Comparison of ENCODE assay signal across 8 mouse cellular contexts in the genomic region with DNA sequence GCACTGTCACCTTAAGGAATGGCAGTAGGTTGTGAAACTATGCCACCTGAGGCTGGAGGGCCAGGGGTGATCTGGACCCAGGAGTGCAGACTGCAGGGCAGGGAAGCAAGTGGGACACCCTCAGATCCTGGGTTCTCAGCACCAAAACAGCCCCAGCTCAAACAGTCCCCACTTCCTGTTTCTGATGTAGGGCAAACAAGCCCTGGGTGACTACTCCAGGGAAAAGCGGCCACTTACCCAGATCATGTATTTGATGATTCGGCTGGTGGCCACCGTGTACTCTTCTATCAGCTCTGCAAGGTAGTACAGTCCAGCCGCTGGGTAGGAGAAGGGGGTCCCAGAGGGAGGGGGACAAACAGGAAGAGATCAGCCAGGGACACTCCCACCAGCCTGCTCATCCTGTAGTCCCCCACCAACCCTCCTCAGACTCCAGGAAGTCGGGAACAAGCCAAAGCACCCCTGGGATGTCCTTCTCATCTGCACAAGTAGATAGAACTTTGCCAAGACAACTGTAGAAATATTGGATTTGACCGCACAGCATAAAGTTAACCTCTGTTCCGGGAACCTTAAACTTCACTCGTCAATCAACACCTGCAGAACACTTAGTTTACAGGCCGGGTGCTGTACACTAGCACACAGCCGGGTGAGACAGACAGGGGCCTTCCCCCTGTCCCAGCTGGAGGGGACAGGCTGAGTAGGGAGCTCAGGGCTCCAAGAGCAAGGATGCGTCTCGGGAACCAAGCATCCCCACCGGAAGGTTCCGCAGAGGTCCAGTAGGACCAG. TPM values are rescaled to one million over a fixed set of nuclear protein-coding genes. Genes with fewer than 3 reads are reported as not detected.
DNase-seq lines count a peak whose midpoint lies in the region; ATAC-seq lines count a peak whose summit lies in the region.

No protein-coding gene starts in this region.

- peak overlapping the region; percentile 94 for H3K4me3 ChIP-seq in heart, embryonic 13.5 days
- H3K4me3 ChIP-seq in limb, embryonic 15.5 days = peak overlapping the region; percentile 93
- H3K4me3 ChIP-seq in neural tube, embryonic 13.5 days = peak overlapping the region; percentile 82

- H3K9me3 ChIP-seq in heart, embryonic 13.5 days = no peaks in the 10 kb centered on the region
- H3K9me3 ChIP-seq in limb, embryonic 15.5 days = no peaks in the 10 kb centered on the region
- H3K9me3 ChIP-seq in neural tube, embryonic 13.5 days = no peaks in the 10 kb centered on the region

- 0 out of 2 replicates have a peak, but pooled peaks cover 2% of the 10 kb centered on the region for H3K27me3 ChIP-seq in heart, embryonic 13.5 days (replicated peaks)
- no peaks in the 10 kb centered on the region for H3K27me3 ChIP-seq in limb, embryonic 15.5 days
- no peaks in the 10 kb centered on the region for H3K27me3 ChIP-seq in neural tube, embryonic 13.5 days

- H3K4me2 ChIP-seq in heart, embryonic 13.5 days = peak overlapping the region; percentile 93
- H3K4me2 ChIP-seq in limb, embryonic 15.5 days = peak overlapping the region; percentile 78
- peak overlapping the region; percentile 86 for H3K4me2 ChIP-seq in neural tube, embryonic 13.5 days

- ATAC-seq in heart, embryonic 13.5 days (ENCODE audit: extremely low read depth, insufficient number of reproducible peaks, low FRiP score, low TSS enrichment) = no peak
- ATAC-seq in limb, embryonic 15.5 days (ENCODE audit: insufficient number of reproducible peaks, low FRiP score, low TSS enrichment, low read depth) = no peak
- ATAC-seq in neural tube, embryonic 13.5 days (ENCODE audit: low read depth) = peak; percentile 67

- WGBS in heart, embryonic 13.5 days = under 1% methylated on average over 14 of the region's 14 CpGs
- 4% methylated on average over 14 of the region's 14 CpGs for WGBS in limb, embryonic 15.5 days
- WGBS in neural tube, embryonic 13.5 days = 2% methylated on average over 14 of the region's 14 CpGs

- H3K9ac ChIP-seq in heart, embryonic 13.5 days = peak overlapping the region; percentile 97
- peak overlapping the region; percentile 96 for H3K9ac ChIP-seq in limb, embryonic 15.5 days
- H3K9ac ChIP-seq in neural tube, embryonic 13.5 days = peak overlapping the region; percentile 95

- peak overlapping the region; percentile 90 for H3K27ac ChIP-seq in heart, embryonic 13.5 days (replicated peaks)
- peak overlapping the region; percentile 89 for H3K27ac ChIP-seq in limb, embryonic 15.5 days
- H3K27ac ChIP-seq in neural tube, embryonic 13.5 days (replicated peaks) = peak overlapping the region; percentile 90

- H3K36me3 ChIP-seq in heart, embryonic 13.5 days = peaks cover 38% of the 10 kb centered on the region
- peaks cover 30% of the 10 kb centered on the region for H3K36me3 ChIP-seq in limb, embryonic 15.5 days
- H3K36me3 ChIP-seq in neural tube, embryonic 13.5 days = peaks cover 28% of the 10 kb centered on the region

- DNase-seq in retina, postnatal 1 day = peak; percentile 40
- no peak for DNase-seq in retina, embryonic 14.5 days (ENCODE audit: low spot score)
- peak; percentile 46 to 48 for DNase-seq in cerebellum, postnatal 10 days
- no peak for DNase-seq in urinary bladder, postnatal 25 days (ENCODE audit: low spot score)
- no peak for DNase-seq in adrenal gland, adult 18-20 months (ENCODE audit: low spot score in 2 of 2)

- H3K4me1 ChIP-seq in heart, embryonic 13.5 days = peaks cover 17% of the 10 kb centered on the region
- H3K4me1 ChIP-seq in limb, embryonic 15.5 days = peaks cover 16% of the 10 kb centered on the region
- H3K4me1 ChIP-seq in neural tube, embryonic 13.5 days (replicated peaks) = peaks cover 30% of the 10 kb centered on the region

RNA-seq across cellular contexts. Expression of a gene that starts 0.6 kb away (rescaled TPM):
- polyA plus RNA-seq in heart, embryonic 13.5 days (2015; fragmentation: Nextera tagmentation; extraction: Ambion mirVana) = 60.4 and 72.9 TPM in 2 replicates
- 89.0 and 90.3 TPM in 2 replicates for polyA plus RNA-seq in limb, embryonic 15.5 days (2015; fragmentation: Nextera tagmentation; extraction: Ambion mirVana)
- polyA plus RNA-seq in neural tube, embryonic 13.5 days (2015; fragmentation: Nextera tagmentation; extraction: Ambion mirVana) = 66.4 and 66.7 TPM in 2 replicates
- 100 to 1,000 TPM; 171 to 183 TPM for total RNA-seq in adrenal gland, adult 18-20 months (2021)

RNA-seq across cellular contexts. Expression of a gene that starts 12.5 kb away (rescaled TPM):
- not detected in 2 replicates for polyA plus RNA-seq in heart, embryonic 13.5 days (2015; fragmentation: Nextera tagmentation; extraction: Ambion mirVana)
- polyA plus RNA-seq in limb, embryonic 15.5 days (2015; fragmentation: Nextera tagmentation; extraction: Ambion mirVana) = 0.10 and 0.12 TPM in 2 replicates
- not detected in 2 replicates for polyA plus RNA-seq in neural tube, embryonic 13.5 days (2015; fragmentation: Nextera tagmentation; extraction: Ambion mirVana)
- total RNA-seq in adrenal gland, adult 18-20 months (2021) = under 1 TPM in 1 of 2 experiments, not detected in 1; 0.16 TPM

RNA-seq across cellular contexts. Expression of a gene that starts 19.8 kb away (rescaled TPM):
- polyA plus RNA-seq in heart, embryonic 13.5 days (2015; fragmentation: Nextera tagmentation; extraction: Ambion mirVana) = 55.4 and 57.6 TPM in 2 replicates
- 72.1 and 73.1 TPM in 2 replicates for polyA plus RNA-seq in limb, embryonic 15.5 days (2015; fragmentation: Nextera tagmentation; extraction: Ambion mirVana)
- 86.3 and 91.3 TPM in 2 replicates for polyA plus RNA-seq in neural tube, embryonic 13.5 days (2015; fragmentation: Nextera tagmentation; extraction: Ambion mirVana)
- total RNA-seq in adrenal gland, adult 18-20 months (2021) = 10 to 100 TPM; 41.0 to 51.8 TPM

RNA-seq across cellular contexts. Expression of a gene that starts 32.2 kb away (rescaled TPM):
- not detected in 2 replicates for polyA plus RNA-seq in heart, embryonic 13.5 days (2015; fragmentation: Nextera tagmentation; extraction: Ambion mirVana)
- polyA plus RNA-seq in limb, embryonic 15.5 days (2015; fragmentation: Nextera tagmentation; extraction: Ambion mirVana) = not detected in 2 replicates
- not detected in 2 replicates for polyA plus RNA-seq in neural tube, embryonic 13.5 days (2015; fragmentation: Nextera tagmentation; extraction: Ambion mirVana)
- total RNA-seq in adrenal gland, adult 18-20 months (2021) = not detected

RNA-seq across cellular contexts. Expression of a gene that starts 56.6 kb away (rescaled TPM):
- 12.5 and 13.1 TPM in 2 replicates for polyA plus RNA-seq in heart, embryonic 13.5 days (2015; fragmentation: Nextera tagmentation; extraction: Ambion mirVana)
- polyA plus RNA-seq in limb, embryonic 15.5 days (2015; fragmentation: Nextera tagmentation; extraction: Ambion mirVana) = 17.6 and 27.9 TPM in 2 replicates
- polyA plus RNA-seq in neural tube, embryonic 13.5 days (2015; fragmentation: Nextera tagmentation; extraction: Ambion mirVana) = 23.2 and 23.9 TPM in 2 replicates
- total RNA-seq in adrenal gland, adult 18-20 months (2021) = 10 to 100 TPM; 33.8 to 38.2 TPM

Comparison
In these comparisons a context has a peak if more than half of its experiments do, and no peak if none do; other contexts are left out.
1. DNase-seq: peak in retina, postnatal 1 day (single experiment) and cerebellum, postnatal 10 days (2 of 2); none in retina, embryonic 14.5 days (single experiment), urinary bladder, postnatal 25 days (single experiment) and adrenal gland, adult 18-20 months (0 of 2).
2. Peak in every context shown above with its lines, with median percentiles within 50 percentile points of each other: H3K27ac ChIP-seq, H3K4me2 ChIP-seq, H3K4me3 ChIP-seq and H3K9ac ChIP-seq.